Mouse (Mus musculus): ENCODE data around the gene Patl1. TPM values are rescaled to one million over a fixed set of nuclear protein-coding genes. Genes with fewer than 3 reads are reported as not detected.

Patl1 gene
- 1 to 10 TPM; 1.8 to 7.9 TPM for polyA plus RNA-seq (2012; fragmentation: generic; extraction: Trizol)

GRCm38 (mm10) chr19:11912037-11912532 is at the start of gene Patl1:
Gene Patl1 (plus strand): TSS chr19:11912399.

GRCm38 (mm10) chr19:11875006-11875405 is 37.2 kb upstream of the Patl1 start, which contains the start of gene Olfr1419:
Gene Olfr1419 (minus strand): TSS chr19:11875106.

GRCm38 (mm10) chr19:11886265-11886664 is 25.9 kb upstream of the Patl1 start, which contains the start of gene Olfr1420:
Gene Olfr1420 (plus strand): TSS chr19:11886565.

GRCm38 (mm10) chr19:11965023-11965942 is 53.1 kb downstream of the Patl1 start, which contains the start of gene Osbp:
Gene Osbp (plus strand): TSS chr19:11965941.

Other genes with a start within 250 kb of the Patl1 start
- gene Oosp1, start 221.2 kb upstream of the Patl1 start, polyA plus RNA-seq (2012; fragmentation: generic; extraction: Trizol), result not detected
- not detected for gene Oosp3, start 215.3 kb upstream of the Patl1 start, polyA plus RNA-seq (2012; fragmentation: generic; extraction: Trizol)
- not detected for gene Gif, start 164.8 kb upstream of the Patl1 start, polyA plus RNA-seq (2012; fragmentation: generic; extraction: Trizol)
- gene Mrpl16, start 142.0 kb upstream of the Patl1 start, polyA plus RNA-seq (2012; fragmentation: generic; extraction: Trizol), result 10 to 100 TPM; 32.8 to 45.4 TPM
- gene Stx3, start 93.0 kb upstream of the Patl1 start, polyA plus RNA-seq (2012; fragmentation: generic; extraction: Trizol), result 1 to 10 TPM in 1 of 2 experiments, under 1 TPM in 1; 0.61 to 3.0 TPM
- under 1 TPM in 1 of 2 experiments, not detected in 1; 0.01 TPM for gene Olfr1417, start 73.2 kb upstream of the Patl1 start, polyA plus RNA-seq (2012; fragmentation: generic; extraction: Trizol)
- gene Olfr1418, start 51.3 kb upstream of the Patl1 start, polyA plus RNA-seq (2012; fragmentation: generic; extraction: Trizol), result not detected
- gene Olfr1419, start 37.3 kb upstream of the Patl1 start, polyA plus RNA-seq (2012; fragmentation: generic; extraction: Trizol), result not detected
- not detected for gene Olfr1420, start 25.8 kb upstream of the Patl1 start, polyA plus RNA-seq (2012; fragmentation: generic; extraction: Trizol)
- 10 to 100 TPM in 1 of 2 experiments, 1 to 10 TPM in 1; 2.2 to 19.9 TPM for gene Osbp, start 53.5 kb downstream of the Patl1 start, polyA plus RNA-seq (2012; fragmentation: generic; extraction: Trizol)
- under 1 TPM in 1 of 2 experiments, not detected in 1; 0.02 TPM for gene Olfr1423, start 128.9 kb downstream of the Patl1 start, polyA plus RNA-seq (2012; fragmentation: generic; extraction: Trizol)
- gene Olfr1424, start 150.3 kb downstream of the Patl1 start, polyA plus RNA-seq (2012; fragmentation: generic; extraction: Trizol), result not detected
- not detected for gene Olfr1425, start 165.3 kb downstream of the Patl1 start, polyA plus RNA-seq (2012; fragmentation: generic; extraction: Trizol)
- gene Olfr1426, start 179.6 kb downstream of the Patl1 start, polyA plus RNA-seq (2012; fragmentation: generic; extraction: Trizol), result not detected
- gene Olfr1427, start 190.9 kb downstream of the Patl1 start, polyA plus RNA-seq (2012; fragmentation: generic; extraction: Trizol), result not detected
- gene Olfr1428, start 203.5 kb downstream of the Patl1 start, polyA plus RNA-seq (2012; fragmentation: generic; extraction: Trizol), result not detected
- not detected for gene Olfr76, start 210.8 kb downstream of the Patl1 start, polyA plus RNA-seq (2012; fragmentation: generic; extraction: Trizol)